Mouse (Mus musculus) kidney, adult 8-10 months (tissue): ENCODE measurements around the gene Bicc1.

Experiments
- DNase-seq, 2 experiments: peaks; one replicate each; pipeline ENCODE4 v3.0.0; 2022

Bicc1 gene

GRCm38 (mm10) chr10:70941623-70942022 lies 217.9 kb downstream of the Bicc1 start:
- DNase-seq = no peak

GRCm38 (mm10) chr10:70939751-70940150 lies 219.7 kb downstream of the Bicc1 start:
- DNase-seq = no peak

- no peak for DNase-seq
Measured at GRCm38 (mm10) chr10:70937450-70937849, 222.1 kb downstream of the Bicc1 start.

- DNase-seq = no peak
Measured at GRCm38 (mm10) chr10:70936008-70936407, 223.5 kb downstream of the Bicc1 start.

- no peak for DNase-seq
Measured at GRCm38 (mm10) chr10:70926126-70926525, 233.4 kb downstream of the Bicc1 start.

- peak in 1 of 2 experiments; percentile 14 for DNase-seq
Measured at GRCm38 (mm10) chr10:70924348-70924747, 235.2 kb downstream of the Bicc1 start.

- DNase-seq = no peak
Measured at GRCm38 (mm10) chr10:70923936-70924335, 235.6 kb downstream of the Bicc1 start.

GRCm38 (mm10) chr10:70921481-70921880 lies 238.0 kb downstream of the Bicc1 start:
- no peak for DNase-seq

GRCm38 (mm10) chr10:70919851-70920250 lies 239.6 kb downstream of the Bicc1 start:
- no peak for DNase-seq

- no peak for DNase-seq
Measured at GRCm38 (mm10) chr10:70919031-70919663, 240.4 kb downstream of the Bicc1 start.

- DNase-seq = peak in 1 of 2 experiments; percentile 14
Measured at GRCm38 (mm10) chr10:70916697-70917096, 242.8 kb downstream of the Bicc1 start.

GRCm38 (mm10) chr10:70915096-70915495 lies 244.4 kb downstream of the Bicc1 start:
- DNase-seq = no peak

- DNase-seq = no peak
Measured at GRCm38 (mm10) chr10:70903936-70904335, 255.6 kb downstream of the Bicc1 start.

- no peak for DNase-seq
Measured at GRCm38 (mm10) chr10:70902751-70903485, 256.6 kb downstream of the Bicc1 start.

GRCm38 (mm10) chr10:70901193-70901875 lies 258.2 kb downstream of the Bicc1 start:
- DNase-seq = no peak

- DNase-seq = no peak
Measured at GRCm38 (mm10) chr10:70895891-70896290, 263.6 kb downstream of the Bicc1 start.

GRCm38 (mm10) chr10:70878046-70878445 lies 281.5 kb downstream of the Bicc1 start:
- DNase-seq = no peak

- DNase-seq = no peak
Measured at GRCm38 (mm10) chr10:70877631-70878030, 281.9 kb downstream of the Bicc1 start.

GRCm38 (mm10) chr10:70876522-70876921 lies 283.0 kb downstream of the Bicc1 start:
- DNase-seq = no peak

GRCm38 (mm10) chr10:70876119-70876518 lies 283.4 kb downstream of the Bicc1 start:
- DNase-seq = no peak

GRCm38 (mm10) chr10:70874994-70875538 lies 284.4 kb downstream of the Bicc1 start:
- DNase-seq = no peak
